Mouse (Mus musculus): ENCODE results near the gene Fam84b. TPM values are rescaled to one million over a fixed set of nuclear protein-coding genes. Genes with fewer than 3 reads are reported as not detected.

The Fam84b gene
- polyA plus RNA-seq, 1 experiment = not detected

DNA sequence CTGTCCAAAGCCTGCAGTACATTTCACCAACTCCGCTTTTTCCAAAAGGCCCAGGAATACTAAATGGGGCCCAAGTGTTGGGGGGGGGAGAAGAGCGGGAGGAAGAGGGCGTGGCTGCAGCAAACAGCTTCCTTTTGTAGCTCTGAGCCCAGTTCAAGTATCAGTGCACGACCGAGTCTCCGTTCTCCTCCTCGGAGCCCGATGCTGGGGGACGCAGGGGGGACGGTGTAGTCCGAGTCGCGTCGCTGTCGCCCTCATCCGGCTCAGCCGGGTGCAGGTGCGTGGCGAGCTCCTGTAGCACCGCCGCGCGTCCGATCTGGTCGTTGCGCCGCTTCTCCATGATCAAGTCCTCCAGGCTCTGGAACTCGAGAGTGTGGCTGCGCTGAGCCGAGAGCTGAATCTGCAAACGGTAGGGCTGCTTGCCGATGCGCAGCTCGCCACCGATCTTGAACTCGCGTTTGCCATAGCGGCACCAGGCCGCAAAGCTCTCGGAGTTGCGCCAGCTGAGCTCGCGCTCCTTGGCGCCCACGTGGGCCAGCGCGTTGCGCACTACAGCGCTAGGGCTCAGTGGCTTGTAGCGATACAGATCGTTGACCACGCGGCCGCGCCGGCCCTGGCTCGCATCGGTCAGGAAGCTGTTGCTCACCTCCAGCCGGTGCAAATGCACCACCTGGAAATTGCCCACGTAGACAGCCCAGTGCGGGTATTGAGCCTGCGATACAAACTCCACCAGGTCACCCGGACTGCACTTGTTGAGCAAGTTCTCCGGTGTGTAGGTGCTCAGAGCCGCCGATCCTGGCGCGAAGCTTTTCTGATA, 30.6 kb downstream of the Fam84b start:
- TF ChIP-seq POLR2A (IDR thresholded peaks at IDR 0.05; ENCODE audit: insufficient read depth, low read depth, low read length) (no peak), CTCF (IDR thresholded peaks at IDR 0.05; ENCODE audit: insufficient read depth, low read depth, low read length) (no peak)
- Histone ChIP-seq H3K4me3 (ENCODE audit: insufficient read depth, low read depth, low read length) (peak overlapping the region; percentile 55), H3K4me1 (ENCODE audit: control insufficient read depth, insufficient read depth, low read length) (peaks cover 14% of the 10 kb centered on the region; the same call in 1 of the 2 replicates), H3K27ac (ENCODE audit: insufficient read depth, low read depth, low read length) (no peak overlapping the region)
- WGBS = under 1% methylated on average over 68 of the region's 68 CpGs

DNA sequence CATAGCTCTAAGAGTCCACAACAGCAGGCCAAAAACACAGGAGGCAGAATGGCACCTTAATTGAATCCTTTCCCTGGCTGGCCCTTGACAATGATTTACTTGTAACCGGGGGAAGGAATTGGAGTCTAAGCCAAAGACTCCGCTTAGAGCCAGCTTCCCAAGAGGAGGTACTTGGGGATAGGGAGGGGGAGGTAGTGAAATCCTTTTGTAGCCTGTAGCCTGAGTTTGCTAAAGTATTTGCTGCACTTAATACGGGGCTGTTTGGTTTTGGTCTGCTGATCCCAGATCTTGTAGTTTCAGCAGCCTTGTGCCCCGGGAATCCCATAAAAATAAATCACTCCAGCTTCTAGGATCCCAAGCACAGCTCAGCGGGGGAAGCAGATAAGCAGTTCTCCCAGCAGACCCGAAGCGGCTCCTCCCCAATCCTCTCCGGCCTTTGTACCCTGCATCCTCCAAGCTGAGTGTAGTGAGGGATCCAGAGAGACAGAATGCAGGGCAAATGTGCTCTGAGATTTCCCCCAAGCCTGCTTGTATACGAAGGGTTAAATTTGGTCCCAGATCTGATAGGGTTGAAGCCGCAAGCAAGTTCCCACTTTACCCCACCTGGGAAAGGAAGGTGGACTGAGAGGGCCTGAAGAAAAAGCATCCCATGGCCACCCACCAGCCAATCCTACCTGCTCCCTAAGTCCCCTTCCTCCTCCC, 31.3 kb downstream of the Fam84b start:
- Histone ChIP-seq H3K27ac (ENCODE audit: insufficient read depth, low read depth, low read length) (no peak overlapping the region), H3K4me1 (ENCODE audit: control insufficient read depth, insufficient read depth, low read length) (peaks cover 14% of the 10 kb centered on the region; the same call in 1 of the 2 replicates), H3K4me3 (ENCODE audit: insufficient read depth, low read depth, low read length) (peak overlapping the region; percentile 55)
- WGBS = 33% methylated on average over 10 of the region's 10 CpGs
- TF ChIP-seq POLR2A (IDR thresholded peaks at IDR 0.05; ENCODE audit: insufficient read depth, low read depth, low read length) = no peak
- TF ChIP-seq CTCF (IDR thresholded peaks at IDR 0.05; ENCODE audit: insufficient read depth, low read depth, low read length) = no peak

DNA sequence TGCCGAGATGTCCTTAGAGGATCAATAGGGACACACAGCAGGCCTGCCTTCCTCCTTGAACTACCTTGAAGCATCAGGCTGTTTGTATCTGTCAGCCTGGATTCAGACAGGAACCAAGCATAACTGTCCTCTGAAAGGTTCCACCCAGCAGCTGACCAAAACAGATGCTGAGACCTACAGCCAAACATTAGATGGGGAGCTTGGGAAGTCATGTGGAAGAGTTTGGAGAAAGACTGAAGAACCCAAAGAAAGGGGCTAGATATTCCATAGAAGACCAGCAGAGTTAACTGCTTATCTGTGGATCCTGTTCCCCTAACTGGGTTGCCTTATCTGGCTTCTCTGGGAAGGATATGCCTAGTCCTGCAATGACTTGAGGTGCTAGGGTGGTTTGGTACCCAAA, 35.1 kb downstream of the Fam84b start:
- TF ChIP-seq POLR2A (IDR thresholded peaks at IDR 0.05; ENCODE audit: insufficient read depth, low read depth, low read length) (no peak), CTCF (IDR thresholded peaks at IDR 0.05; ENCODE audit: insufficient read depth, low read depth, low read length) (no peak)
- Histone ChIP-seq H3K4me3 (ENCODE audit: insufficient read depth, low read depth, low read length) (no peak overlapping the region), H3K4me1 (ENCODE audit: control insufficient read depth, insufficient read depth, low read length) (peaks cover 7% of the 10 kb centered on the region; the same call in 1 of the 2 replicates), H3K27ac (ENCODE audit: insufficient read depth, low read depth, low read length) (no peak overlapping the region)
- WGBS = 94% methylated on average over 1 of the region's 1 CpGs

DNA sequence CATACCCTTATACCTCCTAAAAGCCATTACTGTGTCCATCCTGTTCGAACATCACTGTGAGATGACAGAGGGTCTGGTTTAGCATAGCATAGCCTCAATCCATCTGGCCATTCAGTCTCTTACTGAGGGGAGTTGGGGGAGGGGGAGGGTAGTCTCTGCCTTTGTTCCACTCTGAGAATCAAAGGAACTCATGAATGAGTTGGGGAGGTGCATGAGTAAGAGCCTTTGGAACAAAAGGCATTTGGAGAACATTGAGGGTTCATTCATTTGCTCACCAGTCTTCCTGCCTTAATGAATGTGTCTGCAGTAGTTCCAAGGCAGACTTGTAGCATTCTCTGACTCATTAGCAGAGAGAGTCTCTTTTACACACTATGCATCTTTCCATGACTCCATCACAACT, 37.1 kb downstream of the Fam84b start:
- no peaks in the 10 kb centered on the region for H3K4me1 ChIP-seq (ENCODE audit: control insufficient read depth, insufficient read depth, low read length)
- TF ChIP-seq POLR2A (IDR thresholded peaks at IDR 0.05; ENCODE audit: insufficient read depth, low read depth, low read length) (no peak), CTCF (IDR thresholded peaks at IDR 0.05; ENCODE audit: insufficient read depth, low read depth, low read length) (no peak)
- no peak overlapping the region for H3K27ac ChIP-seq (ENCODE audit: insufficient read depth, low read depth, low read length)
- WGBS = 42% methylated on average over 1 of the region's 1 CpGs
- no peak overlapping the region for H3K4me3 ChIP-seq (ENCODE audit: insufficient read depth, low read depth, low read length)

DNA sequence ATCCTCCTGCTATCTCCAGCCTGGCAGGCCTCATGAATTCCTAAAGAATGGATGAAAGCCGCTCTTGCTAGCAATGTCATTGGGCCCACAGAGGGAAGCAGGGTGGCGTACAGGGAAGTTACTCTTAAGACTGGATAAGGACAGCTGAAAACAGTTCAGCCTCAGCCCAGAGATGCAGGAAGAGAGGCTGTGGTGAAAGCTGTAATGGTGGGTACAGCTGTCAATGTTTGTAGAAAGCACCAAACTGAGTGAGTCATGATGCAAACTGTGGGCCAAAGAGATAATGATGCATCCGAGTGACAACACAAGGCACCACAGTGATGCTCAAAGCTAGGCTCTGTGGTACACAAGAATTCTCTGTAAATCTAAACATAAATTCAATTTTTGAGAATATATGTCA, 39.0 kb downstream of the Fam84b start:
- no peak overlapping the region for H3K4me3 ChIP-seq (ENCODE audit: insufficient read depth, low read depth, low read length)
- H3K27ac ChIP-seq (ENCODE audit: insufficient read depth, low read depth, low read length) = no peak overlapping the region
- no peaks in the 10 kb centered on the region for H3K4me1 ChIP-seq (ENCODE audit: control insufficient read depth, insufficient read depth, low read length)
- no peak for TF ChIP-seq POLR2A (IDR thresholded peaks at IDR 0.05; ENCODE audit: insufficient read depth, low read depth, low read length)
- no peak for TF ChIP-seq CTCF (IDR thresholded peaks at IDR 0.05; ENCODE audit: insufficient read depth, low read depth, low read length)
- WGBS = 91% methylated on average over 3 of the region's 3 CpGs

DNA sequence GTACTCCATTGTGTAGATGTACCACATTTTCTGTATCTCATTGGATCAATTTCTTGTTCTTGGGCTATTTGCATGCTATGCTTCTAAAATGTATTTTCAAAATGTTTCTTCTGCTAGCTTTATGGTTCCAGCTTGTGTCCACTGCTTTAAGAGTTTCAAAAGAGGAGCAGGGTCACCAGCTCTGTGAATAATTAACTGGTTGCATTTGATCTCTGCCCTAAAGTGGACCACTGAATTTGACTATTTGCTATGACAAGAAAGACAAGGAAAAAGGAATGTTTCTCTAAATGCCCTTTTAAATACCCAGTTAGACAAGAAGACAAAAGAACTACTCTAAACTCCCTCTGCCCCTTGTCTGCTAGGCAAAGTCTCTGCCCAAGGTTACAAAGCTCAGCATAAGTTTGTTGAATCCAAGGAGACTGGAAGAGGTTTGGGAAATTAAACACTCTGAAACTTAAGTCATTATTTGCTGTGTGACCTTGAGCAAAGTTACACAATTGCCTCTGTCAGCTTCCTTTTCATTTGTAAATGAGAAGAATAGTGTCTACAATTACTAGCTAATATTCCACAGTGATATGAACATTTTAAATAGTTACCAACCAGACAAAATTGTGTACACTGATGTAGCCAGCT, 60.4 kb downstream of the Fam84b start:
- no peaks in the 10 kb centered on the region for H3K4me1 ChIP-seq (ENCODE audit: control insufficient read depth, insufficient read depth, low read length)
- no peak for TF ChIP-seq CTCF (IDR thresholded peaks at IDR 0.05; ENCODE audit: insufficient read depth, low read depth, low read length)
- no peak for TF ChIP-seq POLR2A (IDR thresholded peaks at IDR 0.05; ENCODE audit: insufficient read depth, low read depth, low read length)
- H3K4me3 ChIP-seq (ENCODE audit: insufficient read depth, low read depth, low read length) = no peak overlapping the region
- no peak overlapping the region for H3K27ac ChIP-seq (ENCODE audit: insufficient read depth, low read depth, low read length)

DNA sequence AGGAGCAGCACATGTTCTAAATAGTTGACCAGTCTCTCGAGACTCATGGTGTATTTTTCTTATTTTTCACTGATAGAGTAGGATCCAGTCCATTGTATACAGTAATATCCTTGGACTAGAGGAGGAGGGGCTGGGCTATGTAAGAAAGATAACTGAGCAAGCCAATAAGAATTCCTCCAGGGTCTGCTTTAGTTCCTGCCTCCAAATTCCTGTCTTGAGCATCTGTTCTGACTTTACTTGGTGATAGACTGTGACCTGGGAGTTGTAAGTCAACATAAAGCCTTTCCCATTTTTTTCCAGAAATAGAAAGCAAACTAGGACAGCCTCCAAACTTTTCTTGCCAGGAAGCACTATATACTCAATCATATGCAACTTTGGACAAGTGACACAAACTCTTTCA, 64.5 kb downstream of the Fam84b start:
- TF ChIP-seq CTCF (IDR thresholded peaks at IDR 0.05; ENCODE audit: insufficient read depth, low read depth, low read length) (no peak), POLR2A (IDR thresholded peaks at IDR 0.05; ENCODE audit: insufficient read depth, low read depth, low read length) (no peak)
- no peaks in the 10 kb centered on the region for H3K4me1 ChIP-seq (ENCODE audit: control insufficient read depth, insufficient read depth, low read length)
- 80% methylated on average over 1 of the region's 1 CpGs for WGBS
- no peak overlapping the region for H3K4me3 ChIP-seq (ENCODE audit: insufficient read depth, low read depth, low read length)
- H3K27ac ChIP-seq (ENCODE audit: insufficient read depth, low read depth, low read length) = no peak overlapping the region

DNA sequence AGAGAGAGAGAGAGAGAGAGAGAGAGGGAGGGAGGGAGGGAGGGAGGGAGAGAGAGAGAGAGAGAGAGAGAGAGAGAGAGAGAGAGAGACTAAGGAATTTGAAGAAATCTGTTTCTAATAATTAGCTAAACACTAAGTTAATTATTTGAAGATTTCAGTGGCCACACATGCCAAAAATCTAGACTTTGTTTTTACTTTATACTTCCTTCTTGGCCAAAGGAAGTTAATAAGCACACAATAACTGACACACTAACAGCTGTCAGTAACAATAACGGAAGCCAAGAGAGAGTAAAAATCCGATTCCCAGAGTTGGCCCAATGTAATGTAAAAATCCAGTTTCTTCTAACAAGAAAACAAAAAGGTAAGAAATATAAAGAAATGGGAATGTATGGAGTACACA, 69.8 kb downstream of the Fam84b start:
- no peaks in the 10 kb centered on the region for H3K4me1 ChIP-seq (ENCODE audit: control insufficient read depth, insufficient read depth, low read length)
- H3K27ac ChIP-seq (ENCODE audit: insufficient read depth, low read depth, low read length) = no peak overlapping the region
- WGBS = 82% methylated on average over 2 of the region's 2 CpGs
- TF ChIP-seq POLR2A (IDR thresholded peaks at IDR 0.05; ENCODE audit: insufficient read depth, low read depth, low read length) (no peak), CTCF (IDR thresholded peaks at IDR 0.05; ENCODE audit: insufficient read depth, low read depth, low read length) (no peak)
- H3K4me3 ChIP-seq (ENCODE audit: insufficient read depth, low read depth, low read length) = no peak overlapping the region

DNA sequence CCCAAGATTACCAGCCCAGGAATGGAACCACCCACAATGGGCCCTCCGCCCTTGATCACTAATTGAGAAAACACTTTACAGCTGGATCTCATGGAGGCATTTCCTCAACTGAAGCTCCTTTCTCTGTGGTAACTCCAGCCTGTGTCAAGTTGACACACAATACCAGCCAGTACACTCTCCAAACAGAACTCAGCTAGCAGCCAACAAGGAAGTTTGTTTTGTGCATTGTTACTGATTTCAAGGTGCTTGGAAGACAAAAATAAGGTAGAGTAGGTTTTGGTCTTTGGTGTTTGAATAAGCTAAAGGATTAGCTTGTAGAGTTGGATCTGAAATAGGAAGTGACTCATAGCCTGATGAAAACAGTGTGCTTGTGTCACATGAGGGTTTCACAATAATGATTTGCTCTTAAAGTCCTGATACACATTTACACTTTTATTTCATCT, 74.0 kb downstream of the Fam84b start:
- no peak for TF ChIP-seq CTCF (IDR thresholded peaks at IDR 0.05; ENCODE audit: insufficient read depth, low read depth, low read length)
- TF ChIP-seq POLR2A (IDR thresholded peaks at IDR 0.05; ENCODE audit: insufficient read depth, low read depth, low read length) = no peak
- Histone ChIP-seq H3K4me1 (ENCODE audit: control insufficient read depth, insufficient read depth, low read length) (no peaks in the 10 kb centered on the region), H3K27ac (ENCODE audit: insufficient read depth, low read depth, low read length) (no peak overlapping the region), H3K4me3 (ENCODE audit: insufficient read depth, low read depth, low read length) (no peak overlapping the region)
- 77% methylated on average over 1 of the region's 1 CpGs for WGBS
